Comparison of ENCODE assay signal across 8 mouse cellular contexts in genomic region chr12:86833711-86834415, GRCm38 (mm10). TPM values are rescaled to one million over a fixed set of nuclear protein-coding genes. Genes with fewer than 3 reads are reported as not detected.
A peak's percentile ranks its signal among the peaks of the same experiment; 100 is the strongest.
DNase-seq lines count a peak whose midpoint lies in the region.

No protein-coding gene starts in this region.

- DNase-seq in ovary, adult 18-20 months (ENCODE audit: low spot score): peak; percentile 84
- DNase-seq in ovary, postnatal 14 days (ENCODE audit: low spot score): no peak
- peak; percentile 38 to 75 for DNase-seq in adrenal gland, postnatal 4 days (ENCODE audit: low spot score in 2 of 2)
- peak; percentile 94 to 97 for DNase-seq in heart, adult 9 months (ENCODE audit: low spot score in 2 of 2)
- peak; percentile 85 for DNase-seq in kidney, postnatal 10 days
- peak; percentile 92 to 96 for DNase-seq in lung, postnatal 4 days
- DNase-seq in telencephalon, adult 2 months (ENCODE audit: low read depth, low spot score): peak; percentile 59
- DNase-seq in frontal cortex, postnatal 36 days (ENCODE audit: low spot score in 2 of 2): no peak

RNA-seq across cellular contexts. Expression of gene Irf2bpl, which starts 50.7 kb away (rescaled TPM):
- total RNA-seq in adrenal gland, postnatal 4 days (2021): 10 to 100 TPM; 78.0 to 81.7 TPM

Comparison
In these comparisons a context has a peak if more than half of its experiments do, and no peak if none do; other contexts are left out.
1. DNase-seq: peak in ovary, adult 18-20 months (single experiment), adrenal gland, postnatal 4 days (2 of 2), heart, adult 9 months (2 of 2), kidney, postnatal 10 days (single experiment), lung, postnatal 4 days (2 of 2) and telencephalon, adult 2 months (single experiment); none in ovary, postnatal 14 days (single experiment) and frontal cortex, postnatal 36 days (0 of 2).